Mouse (Mus musculus) olfactory bulb, adult 2 months (tissue): ENCODE measurements around the gene Nrxn2.

Experiments used
- CTCF ChIP-seq: fragments of 200-500 bp; IDR thresholded peaks from 2 replicates; pipeline ENCODE4 v1.5.1; 2012; ENCODE audit warnings: low read depth, mild to moderate bottlenecking, low read length, moderate library complexity; ENCODE audit not compliant: insufficient read depth
- POLR2A ChIP-seq: fragments of 200-500 bp; IDR thresholded peaks from 2 replicates; pipeline ENCODE4 v1.6.1; 2012; ENCODE audit warnings: mild to moderate bottlenecking, low read depth, low read length, moderate library complexity; ENCODE audit not compliant: insufficient read depth

GRCm38 (mm10) chr19:6498350-6499131, 80.0 kb downstream of the Nrxn2 start:
- TF ChIP-seq CTCF (no peak), POLR2A (no peak)
